Mouse (Mus musculus) 416B (cell line): ENCODE measurements around the gene Gm49325.

Experiments used
- DNase-seq: peaks from one replicate; pipeline ENCODE4 v3.0.0; 2011; ENCODE audit warnings: low read depth

Gm49325 gene

DNA sequence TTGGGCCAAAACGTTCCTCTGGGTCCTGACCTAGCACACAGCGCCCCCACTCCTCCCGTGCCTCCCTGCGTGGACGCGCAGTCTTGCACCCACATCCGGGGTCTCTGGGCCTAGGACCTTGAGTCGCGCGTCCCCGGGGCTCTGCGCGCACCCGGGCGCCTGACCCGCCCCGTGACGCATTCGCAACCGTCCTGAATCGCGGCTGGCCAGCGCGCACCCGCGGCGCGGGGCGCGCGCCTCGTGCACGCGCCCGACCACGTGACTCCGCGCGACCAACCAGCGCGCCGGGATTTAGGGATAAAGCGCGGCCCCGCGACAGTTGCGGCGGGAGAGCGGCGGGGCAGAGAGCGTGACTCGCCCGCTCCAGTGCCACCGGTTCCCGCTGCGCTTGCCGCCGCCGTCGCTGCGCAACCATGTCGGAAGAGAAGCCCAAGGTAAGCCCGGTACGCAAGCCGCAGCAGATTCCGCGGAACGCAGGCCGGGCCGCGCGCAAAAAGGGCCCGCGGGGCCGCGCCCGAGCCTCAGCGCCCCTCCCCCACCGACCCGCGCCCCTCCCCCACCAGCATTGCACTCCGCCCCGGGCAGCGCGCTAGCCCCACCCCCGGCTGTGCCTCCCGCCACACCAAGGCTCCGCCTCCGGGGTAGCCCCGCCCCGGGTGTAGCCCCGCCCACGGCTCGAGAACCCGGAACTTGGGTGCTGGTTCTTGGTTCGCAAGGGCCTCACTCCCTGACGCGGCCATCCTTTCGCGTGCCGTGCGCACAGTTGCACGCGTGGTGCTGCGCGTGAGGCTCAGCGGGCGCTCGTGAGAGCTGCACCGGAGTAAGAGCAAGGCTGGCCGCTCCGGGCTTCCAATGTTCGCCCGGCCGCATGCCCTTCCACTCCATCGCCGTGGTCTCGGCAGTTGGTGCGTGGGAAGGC lies at the start of gene Gm49325, which contains the start of gene Sumo3:
Gene Gm49325 (plus strand): TSS at position 290 of the 919 bp plus-strand sequence.
Gene Sumo3 (plus strand): TSS at position 190 of the 919 bp plus-strand sequence.
- DNase-seq: peak; percentile 94

DNA sequence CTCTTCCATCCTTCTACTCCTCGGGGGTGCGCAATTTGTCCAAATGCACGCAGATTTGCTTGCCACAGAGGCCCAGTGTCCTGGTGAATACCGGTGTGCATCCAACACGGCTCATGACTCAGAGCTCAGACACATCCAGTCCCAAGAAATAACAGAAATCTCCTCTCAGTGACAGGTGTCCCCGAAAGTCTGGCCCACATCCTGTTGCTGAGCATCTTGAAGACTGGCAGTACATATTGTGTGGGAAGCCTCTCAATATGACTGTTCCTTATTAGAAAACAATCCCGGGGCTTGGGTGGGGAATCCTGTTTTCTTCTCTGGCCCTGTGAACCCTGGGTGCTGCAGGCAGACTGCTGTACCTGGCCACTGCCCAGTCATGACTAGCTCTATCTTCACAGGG lies 49.4 kb upstream of the Gm49325 start:
- DNase-seq: no peak

DNA sequence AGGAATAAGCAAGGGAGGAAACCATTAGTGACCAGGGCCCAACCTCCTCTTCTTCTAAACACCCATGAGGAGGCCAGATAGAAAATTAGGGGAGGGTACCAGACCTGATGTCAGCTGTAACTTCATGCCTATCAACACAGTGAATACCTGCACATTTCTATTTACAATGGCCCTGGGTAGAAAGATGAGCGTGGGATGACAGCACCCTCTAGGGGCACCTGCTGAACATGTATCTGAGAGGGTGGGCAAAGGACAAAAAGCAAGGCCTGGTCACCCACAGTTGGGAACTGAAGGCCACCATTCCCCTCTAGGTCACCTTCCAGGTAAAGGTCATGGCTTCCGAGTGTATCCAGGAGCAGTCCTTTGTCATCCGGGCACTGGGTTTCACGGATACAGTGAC lies 48.4 kb upstream of the Gm49325 start:
- peak; percentile 46 for DNase-seq

DNA sequence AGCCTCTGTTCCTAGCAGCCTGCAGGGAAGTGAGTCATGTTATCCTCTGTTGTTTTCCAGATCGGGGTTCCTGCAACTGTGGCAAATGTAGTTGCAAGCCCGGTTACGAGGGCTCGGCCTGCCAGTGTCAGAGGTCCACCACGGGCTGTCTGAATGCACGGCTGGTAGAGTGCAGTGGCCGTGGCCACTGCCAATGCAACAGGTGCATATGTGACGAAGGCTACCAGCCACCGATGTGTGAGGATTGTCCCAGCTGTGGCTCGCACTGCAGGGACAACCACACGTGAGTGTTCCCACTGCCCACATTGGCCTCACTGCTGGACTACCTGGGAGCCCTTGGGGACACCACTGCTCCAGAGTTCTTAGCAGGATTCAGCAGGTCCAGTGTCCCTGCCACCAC lies 45.9 kb upstream of the Gm49325 start:
- no peak for DNase-seq

DNA sequence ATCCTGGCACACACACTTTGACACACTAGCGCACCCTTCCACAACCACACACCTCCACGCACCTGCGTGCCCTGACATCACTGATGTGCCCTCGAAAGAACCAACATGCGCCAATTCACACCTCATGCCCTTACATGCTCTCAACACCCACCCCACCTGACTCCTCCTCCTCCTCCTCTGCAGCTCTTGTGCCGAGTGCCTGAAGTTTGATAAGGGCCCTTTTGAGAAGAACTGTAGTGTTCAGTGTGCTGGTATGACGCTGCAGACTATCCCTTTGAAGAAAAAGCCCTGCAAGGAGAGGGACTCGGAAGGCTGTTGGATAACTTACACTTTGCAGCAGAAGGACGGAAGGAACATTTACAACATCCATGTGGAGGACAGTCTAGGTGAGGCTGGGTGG lies 45.2 kb upstream of the Gm49325 start:
- no peak for DNase-seq

DNA sequence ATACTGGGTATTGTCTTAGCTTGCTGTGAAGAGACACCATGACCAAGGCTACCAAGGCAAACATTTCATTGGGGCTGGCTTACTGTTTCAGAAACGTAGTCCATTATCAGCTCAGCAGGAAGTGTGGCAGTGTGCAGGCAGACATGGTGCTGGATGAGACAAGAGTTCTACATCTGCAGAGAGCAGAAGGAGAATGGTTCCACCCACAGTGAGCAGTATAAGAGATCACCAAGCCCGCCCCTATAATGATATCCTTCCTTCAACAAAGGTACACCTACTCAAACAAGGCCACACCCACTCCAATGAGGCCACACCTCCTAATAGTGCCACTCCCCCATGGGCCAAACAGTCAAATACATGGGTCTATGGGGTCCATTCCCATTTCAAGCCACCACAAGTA lies 44.5 kb upstream of the Gm49325 start:
- no peak for DNase-seq

DNA sequence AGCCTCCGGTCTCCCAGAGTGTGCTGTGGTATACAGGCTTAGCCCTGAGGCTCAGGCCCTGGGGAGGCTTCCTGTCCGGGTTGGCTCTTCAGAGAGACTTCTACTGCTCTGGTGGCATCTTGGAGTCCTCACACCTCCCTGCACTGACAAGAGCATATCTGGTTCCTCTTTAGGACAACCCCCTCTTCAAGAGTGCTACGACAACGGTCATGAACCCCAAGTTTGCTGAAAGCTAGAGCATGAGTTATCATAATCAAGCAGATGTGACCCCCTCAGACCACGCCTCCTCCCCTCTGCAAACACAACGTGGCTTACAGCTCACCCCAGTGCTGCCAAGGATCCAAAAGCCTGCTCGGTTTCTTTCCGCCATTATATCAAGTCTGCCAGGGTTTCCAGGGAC lies 41.0 kb upstream of the Gm49325 start:
- no peak for DNase-seq

DNA sequence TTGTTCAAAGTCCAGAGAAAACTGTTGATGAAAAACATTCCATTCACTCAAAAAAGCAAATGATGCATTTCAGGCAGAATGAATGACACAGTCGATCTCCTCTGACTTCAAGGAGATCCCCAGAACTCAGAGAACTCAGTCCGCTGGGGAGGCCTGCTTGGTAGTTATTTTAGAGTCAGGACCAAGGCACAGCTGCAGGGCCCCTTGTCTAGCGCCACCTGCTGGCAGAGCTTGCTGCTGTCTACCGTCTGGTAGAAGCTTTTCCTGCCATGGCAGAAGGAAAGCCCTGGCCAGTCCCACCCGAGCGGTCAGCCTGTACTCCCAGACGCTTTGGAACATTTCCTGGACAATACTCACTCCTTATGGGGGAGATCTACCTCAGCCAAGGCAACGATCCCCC lies 39.3 kb upstream of the Gm49325 start:
- peak; percentile 80 for DNase-seq

DNA sequence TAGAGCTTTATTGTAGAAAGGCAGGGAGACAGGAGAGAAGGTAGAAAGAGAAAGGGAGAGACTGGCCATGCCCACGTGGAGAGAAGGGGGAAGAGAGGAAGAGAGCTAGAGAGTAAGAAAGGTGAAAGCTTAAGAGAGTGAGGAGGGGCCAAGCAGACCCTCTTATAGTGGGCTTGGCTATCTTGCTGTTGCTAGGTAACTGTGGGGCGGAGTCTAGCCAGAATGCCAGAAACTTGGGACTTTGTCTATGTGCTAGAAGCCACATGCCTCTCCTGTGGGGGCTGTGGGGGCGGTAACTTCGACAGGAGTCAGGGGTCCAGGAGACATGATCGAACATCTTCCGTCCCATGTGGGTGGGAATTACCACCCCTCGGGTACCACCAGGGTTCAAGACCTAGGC lies 36.5 kb upstream of the Gm49325 start:
- no peak for DNase-seq

DNA sequence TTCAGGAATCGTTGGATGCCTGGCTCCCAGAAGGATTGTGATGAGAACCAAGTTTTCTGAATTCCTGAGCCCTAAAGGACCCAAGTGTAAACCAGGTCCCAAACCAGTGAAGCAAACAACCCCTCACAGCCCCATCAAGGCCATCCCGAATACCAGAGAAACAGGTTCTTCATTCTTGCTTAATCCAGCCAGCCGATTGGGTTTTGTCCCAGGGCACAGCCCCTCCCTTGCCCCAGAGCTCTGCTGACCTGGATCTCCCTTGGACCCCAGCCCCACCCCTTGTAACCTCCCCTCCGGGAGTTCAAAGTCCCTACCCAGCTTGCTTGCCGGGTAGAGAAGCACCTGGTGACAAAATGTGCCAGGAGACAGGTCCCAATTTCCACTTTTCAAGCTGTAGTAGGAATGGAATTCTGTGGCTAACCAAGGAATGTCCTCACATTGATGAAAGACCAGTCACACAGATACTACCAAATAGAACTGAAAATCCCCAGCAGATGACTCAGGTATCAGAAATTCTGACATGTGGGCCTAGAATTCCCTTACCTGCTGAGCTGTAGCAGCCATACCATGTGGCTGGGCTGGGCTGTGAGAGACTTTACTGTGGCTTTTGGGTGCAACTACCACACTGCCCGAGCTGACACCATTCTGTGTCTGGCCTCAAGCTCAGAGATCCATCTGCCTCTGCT lies 35.9 kb upstream of the Gm49325 start:
- no peak for DNase-seq

DNA sequence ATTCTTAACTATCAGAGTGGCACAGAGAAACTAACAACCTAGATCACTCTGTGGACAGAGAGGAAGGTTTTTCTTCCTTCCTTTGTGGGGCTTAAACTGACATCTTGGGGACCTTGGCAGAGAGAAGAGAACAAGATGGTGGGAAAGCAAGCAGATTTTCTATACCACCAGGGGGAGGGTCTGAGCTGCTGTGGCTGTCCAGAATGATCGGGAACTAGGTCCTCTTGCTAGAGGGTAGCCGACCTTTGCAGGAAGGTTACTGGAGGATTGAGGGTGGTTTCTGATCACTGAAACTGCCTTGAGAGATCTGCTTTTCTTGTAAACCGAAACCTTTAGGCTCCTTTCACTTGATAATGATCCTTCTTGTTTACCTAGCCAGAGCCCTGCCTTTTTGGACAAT lies 33.8 kb upstream of the Gm49325 start:
- DNase-seq: peak; percentile 65

DNA sequence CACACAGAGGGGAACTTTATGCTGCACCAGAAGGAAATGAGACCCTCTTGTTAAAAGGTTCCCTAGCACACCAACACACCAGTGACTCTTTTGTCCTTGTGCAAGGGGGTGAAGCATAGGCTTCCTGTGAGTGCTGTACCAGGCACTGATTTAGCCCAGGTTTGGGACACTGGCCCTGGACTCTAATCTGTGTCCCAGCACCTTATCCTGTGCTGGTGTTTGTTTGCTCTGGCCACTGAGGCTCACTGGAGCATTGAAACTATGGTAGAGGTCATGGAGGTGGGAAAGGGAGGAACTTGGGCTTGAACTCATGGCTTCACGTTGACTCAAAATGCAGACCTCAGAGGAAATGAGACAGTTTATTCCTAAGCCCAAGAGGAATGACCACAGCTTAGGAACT lies 32.8 kb upstream of the Gm49325 start:
- DNase-seq: no peak

DNA sequence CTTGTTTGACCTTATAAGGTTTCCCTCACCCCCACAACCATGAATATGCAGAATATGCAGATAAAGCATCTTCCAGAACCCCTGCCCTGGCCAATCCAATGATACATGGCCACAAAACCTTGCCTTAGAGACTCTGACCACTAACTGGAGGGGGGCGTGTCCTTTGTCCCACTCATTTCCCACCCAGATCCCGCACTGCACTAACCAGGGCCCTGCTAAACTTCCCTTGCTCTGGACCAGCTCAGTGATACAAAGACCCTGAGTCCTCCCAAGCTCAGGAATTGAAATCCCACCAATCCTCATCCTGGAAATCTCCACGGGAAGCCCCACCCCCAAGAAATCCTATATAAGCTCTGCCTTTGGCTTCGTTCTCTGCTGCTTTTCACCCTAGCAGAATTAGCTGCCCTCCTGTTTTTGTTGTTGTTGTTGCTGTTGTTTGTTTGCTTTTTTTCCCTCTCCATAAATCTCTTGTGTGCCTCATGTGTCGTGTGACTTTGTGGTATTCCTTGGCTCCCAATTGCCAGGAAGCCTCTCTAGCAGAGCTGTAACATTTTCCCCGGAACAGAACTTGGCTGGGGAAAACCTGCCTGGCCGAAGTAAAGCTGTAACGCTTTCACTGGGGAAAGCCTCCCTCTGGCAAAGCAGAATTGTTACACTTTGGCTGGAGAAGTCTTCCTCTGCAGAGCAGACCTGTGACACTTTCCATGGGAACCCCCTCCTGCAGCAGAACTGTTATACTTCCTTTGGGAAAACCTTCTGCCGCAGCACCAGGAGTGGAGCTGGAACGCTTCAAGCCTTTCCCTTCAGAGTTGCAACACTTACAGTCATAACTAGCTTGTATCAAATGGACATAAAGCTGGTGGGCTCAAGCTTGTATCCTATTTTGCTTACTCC lies 25.7 kb upstream of the Gm49325 start:
- DNase-seq: no peak

DNA sequence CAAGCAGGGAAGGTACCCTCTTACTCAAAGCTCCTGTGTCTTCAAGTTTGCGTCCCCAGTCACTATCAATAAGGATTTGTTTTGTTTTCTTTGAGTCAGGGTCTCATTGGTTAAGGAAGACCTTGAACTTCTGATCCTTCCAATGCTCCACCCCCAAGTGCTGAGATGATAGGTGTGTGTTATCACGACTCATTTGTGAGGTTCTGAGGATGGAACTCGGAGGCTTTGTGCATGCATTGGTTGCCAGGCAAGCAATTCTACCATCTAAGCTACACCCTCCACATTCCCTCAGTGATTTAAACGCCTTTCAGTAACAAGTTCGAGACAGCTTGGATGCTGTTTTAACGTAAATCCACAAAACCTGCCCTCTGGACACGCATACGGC lies 25.0 kb upstream of the Gm49325 start:
- DNase-seq: no peak

DNA sequence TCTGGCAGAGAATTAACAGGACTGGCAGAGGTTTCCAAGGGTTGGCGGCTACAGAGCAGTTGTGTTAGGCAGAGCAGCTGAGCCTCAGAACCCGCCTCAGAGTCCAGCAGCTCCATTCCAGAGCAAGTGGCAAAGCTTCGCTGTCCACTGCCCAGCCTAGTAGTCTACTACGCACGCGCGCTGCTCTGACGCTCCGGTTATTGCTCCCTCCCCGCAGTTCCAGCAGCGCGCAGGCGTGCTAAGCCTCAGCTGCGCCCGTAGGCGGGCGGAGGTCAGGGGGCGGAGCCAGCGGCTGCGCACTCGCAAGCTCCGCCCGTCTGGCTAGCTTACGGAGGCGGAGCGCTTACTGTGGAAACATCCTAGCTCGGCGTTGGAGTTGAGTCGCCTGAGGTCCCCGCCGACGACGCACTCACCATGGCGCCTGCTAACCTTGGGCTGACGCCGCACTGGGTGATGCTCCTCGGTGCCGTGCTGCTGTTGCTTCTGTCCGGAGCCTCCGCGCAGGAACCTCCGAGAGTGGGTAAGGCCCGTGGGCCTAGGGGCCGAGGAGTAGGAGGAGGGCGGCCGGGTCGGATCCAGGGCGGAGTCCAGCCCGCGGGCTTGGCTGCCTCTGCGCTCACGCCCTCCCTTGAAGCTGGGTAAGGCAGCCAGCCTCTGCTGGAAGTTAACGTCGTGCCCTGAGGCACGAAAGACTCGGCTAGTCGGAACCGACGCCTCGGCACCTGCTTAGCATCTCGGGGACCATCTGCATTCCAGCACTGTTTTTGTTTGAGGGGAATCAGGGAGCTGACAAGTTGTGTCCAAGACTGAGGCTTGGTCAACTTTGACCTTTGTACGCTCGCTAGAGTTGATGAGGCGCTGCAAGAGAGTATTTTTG lies 24.4 kb upstream of the Gm49325 start, which contains the start of gene Pttg1ip:
Gene Pttg1ip (plus strand): TSS at position 313 of the 877 bp plus-strand sequence.
- peak; percentile 98 for DNase-seq

DNA sequence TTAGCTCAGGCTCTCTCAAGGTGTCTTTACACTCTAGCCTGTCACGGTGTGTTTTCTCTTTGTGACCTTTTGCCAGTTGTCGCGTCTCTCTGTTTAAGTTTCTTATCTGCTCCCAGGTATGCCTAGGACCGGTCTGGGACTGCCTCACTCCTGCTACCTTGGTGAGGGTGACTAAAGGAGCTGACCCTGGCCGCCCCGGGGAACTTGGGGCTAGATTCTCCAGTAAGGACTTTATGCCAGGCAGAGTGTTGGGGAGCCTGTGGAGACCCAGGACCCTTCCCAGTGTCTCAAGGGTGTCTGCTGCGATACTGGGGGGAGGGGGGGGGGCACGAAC lies 23.7 kb upstream of the Gm49325 start:
- no peak for DNase-seq

DNA sequence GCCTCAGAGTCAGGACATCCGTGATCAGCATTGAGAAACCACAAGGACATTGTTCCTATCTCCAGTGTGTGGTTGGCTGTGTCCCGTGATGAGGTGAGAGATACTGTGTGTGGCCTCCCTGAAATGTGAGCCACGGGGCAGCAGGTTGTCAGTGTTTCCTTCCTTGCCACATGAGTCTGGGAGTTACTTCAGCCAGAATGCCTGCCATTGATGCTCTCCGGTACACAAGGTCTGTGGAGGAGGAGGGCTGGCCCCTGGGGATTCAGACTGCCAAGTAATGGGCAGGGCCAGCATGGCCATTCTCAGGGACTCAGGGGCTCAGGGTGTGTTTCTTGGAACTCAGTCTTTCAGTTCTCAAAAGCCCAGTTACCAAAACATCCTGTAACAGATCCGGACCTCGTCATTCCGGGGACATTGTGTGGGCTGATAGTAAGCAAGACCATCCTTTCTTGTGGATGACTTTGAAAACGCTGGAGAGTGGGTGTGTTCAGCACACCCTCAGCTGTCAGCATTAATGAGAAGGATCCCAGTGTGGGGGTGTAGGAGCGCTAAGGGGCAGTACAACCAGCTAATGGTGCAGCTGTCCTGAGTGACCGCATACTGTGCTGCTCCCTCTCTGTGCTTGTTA lies 22.1 kb upstream of the Gm49325 start:
- peak; percentile 96 for DNase-seq

DNA sequence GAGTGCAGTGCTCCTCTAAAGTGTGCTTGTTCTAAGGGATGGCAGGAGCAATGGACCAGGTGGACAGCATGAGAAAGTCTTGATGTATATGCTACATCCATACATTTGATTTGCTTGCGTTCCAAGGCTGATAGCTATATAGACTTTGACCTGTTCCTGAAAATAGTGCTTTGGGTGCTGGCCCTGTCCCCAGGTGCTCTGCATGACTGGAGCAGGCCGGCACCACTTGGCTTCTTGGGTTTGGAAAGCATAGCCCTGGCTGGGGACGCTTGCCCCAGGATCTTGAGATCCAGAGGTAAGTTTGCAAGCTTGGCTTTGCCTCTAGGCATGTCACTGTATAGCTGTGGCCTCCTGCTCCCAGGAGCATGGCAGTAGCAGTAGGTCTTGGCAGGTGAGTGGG lies 19.4 kb upstream of the Gm49325 start:
- no peak for DNase-seq

DNA sequence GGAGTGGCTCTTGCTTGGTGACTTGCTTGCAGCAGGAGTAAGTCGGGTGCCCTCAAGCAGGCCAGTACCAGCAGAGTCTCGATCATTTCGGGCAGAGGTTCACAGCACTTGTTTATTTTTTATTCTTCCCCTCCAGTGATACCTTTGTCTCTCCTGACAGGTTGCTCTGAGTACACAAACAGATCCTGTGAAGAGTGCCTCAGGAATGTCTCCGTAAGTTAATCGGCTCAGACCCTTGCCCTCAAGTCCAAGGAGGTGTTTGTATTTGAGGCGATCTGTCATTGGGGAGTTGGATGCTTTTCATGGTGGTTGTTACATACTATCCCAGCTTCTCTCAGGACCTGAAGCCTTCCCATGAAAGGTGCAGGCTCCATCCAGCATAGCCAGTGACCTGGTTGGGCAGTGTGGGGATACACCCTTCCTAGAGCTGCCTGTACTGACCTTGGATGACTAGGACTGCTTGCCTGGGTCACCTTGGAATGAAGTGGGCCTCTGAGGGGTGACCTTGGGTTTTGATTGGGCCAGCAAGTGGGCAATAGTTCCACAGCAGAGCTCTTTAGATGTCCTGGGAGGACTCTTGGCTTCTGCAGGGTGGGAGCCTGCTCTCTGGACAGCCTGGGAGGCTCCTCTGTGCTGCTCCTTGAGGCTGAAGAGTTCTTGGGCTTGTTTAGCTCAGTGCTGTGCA lies 18.8 kb upstream of the Gm49325 start:
- no peak for DNase-seq

DNA sequence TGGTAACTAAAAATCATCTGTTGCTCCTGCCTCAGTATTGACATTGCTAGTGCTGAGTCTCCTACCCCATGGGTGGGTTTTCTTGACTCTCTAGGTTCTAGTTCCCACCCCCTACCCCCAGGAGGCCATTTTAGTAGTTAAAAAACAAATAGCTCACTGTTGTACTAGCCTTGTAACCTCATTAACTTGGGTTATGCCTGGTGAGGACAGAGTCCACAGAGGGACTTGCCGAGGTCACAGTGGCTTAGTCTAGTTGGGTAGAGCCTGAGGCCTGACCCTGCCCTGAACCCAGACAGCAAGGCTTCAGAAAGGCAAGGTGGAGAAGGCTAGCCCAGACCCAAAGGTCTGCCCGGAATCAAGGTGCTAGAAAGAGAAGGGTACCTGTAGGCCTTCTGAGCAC lies 18.0 kb upstream of the Gm49325 start:
- no peak for DNase-seq
